Mouse (Mus musculus) heart, adult 2 months (tissue): ENCODE data around the gene Arhgap31. TPM values are rescaled to one million over a fixed set of nuclear protein-coding genes. Genes with fewer than 3 reads are reported as not detected.

Experiments
- DNase-seq, 2 experiments: peaks; one replicate each; pipeline ENCODE4 v3.0.0; 2021
- H3K27ac ChIP-seq: fragments of 200-600 bp; 2 replicates; pipeline ENCODE4 v1.8.1; 2022
- H3K27me3 ChIP-seq: fragments of 200-500 bp; 2 replicates; pipeline ENCODE4 v1.6.1; 2012; ENCODE audit warnings: mild to moderate bottlenecking, low read length, inconsistent platforms, mixed read lengths; ENCODE audit not compliant: control insufficient read depth, insufficient read depth
- H3K36me3 ChIP-seq: fragments of 200-500 bp; 2 replicates; pipeline ENCODE4 v1.6.1; 2012; ENCODE audit warnings: low read length, inconsistent platforms; ENCODE audit not compliant: control insufficient read depth, insufficient read depth
- H3K4me1 ChIP-seq: fragments of 200-500 bp; 2 replicates; pipeline ENCODE4 v1.6.1; 2011; ENCODE audit warnings: low read length; ENCODE audit not compliant: control insufficient read depth, insufficient read depth
- H3K4me3 ChIP-seq: fragments of 200-600 bp; 2 replicates; pipeline ENCODE4 v1.8.1; 2022
- H3K79me2 ChIP-seq: fragments of 200-500 bp; replicated peaks from 2 replicates; pipeline ENCODE4 v1.6.1; 2012; ENCODE audit warnings: mild to moderate bottlenecking, inconsistent platforms, low read length, moderate library complexity, mixed read lengths; ENCODE audit not compliant: control insufficient read depth, insufficient read depth
- H3K9ac ChIP-seq: fragments of 200-500 bp; 2 replicates; pipeline ENCODE4 v1.6.1; 2012; ENCODE audit warnings: low read depth, mild to moderate bottlenecking, control low read depth, inconsistent platforms, low read length, mixed read lengths
- CTCF ChIP-seq: fragments of 200-600 bp; IDR thresholded peaks from 2 replicates; pipeline ENCODE4 v1.8.1; 2022; ENCODE audit warnings: antibody characterized with exemption, mild to moderate bottlenecking, moderate library complexity
- EP300 ChIP-seq: fragments of 200-500 bp; IDR thresholded peaks from 2 replicates; pipeline ENCODE4 v1.6.1; 2011; ENCODE audit warnings: low read depth, low read length, control low read depth; ENCODE audit not compliant: insufficient read depth
- POLR2A ChIP-seq: fragments of 200-500 bp; IDR thresholded peaks from 2 replicates; pipeline ENCODE4 v1.6.1; 2011; ENCODE audit warnings: mild to moderate bottlenecking, low read depth, low read length, control low read depth; ENCODE audit not compliant: insufficient read depth
- WGBS: fragments of 180-500 bp; shearing (Covaris S2); methylation state at CpG from one replicate; pipeline ENCODE4 v1.1.7; 2018; 5-methylcytosine and 5-hydroxymethylcytosine counted together
- intact Hi-C: fragments of 180-260 bp; cut with DNase I; formaldehyde crosslinking; loops from one replicate; pipeline ENCODE4 v1.15.1; 2025
- polyA plus RNA-seq: library from polyadenylated mRNA; depleted of rRNA; stranded (reverse); fragments of >200 nt; gene quantifications from 2 replicates; pipeline ENCODE4 v1.2.3, GENCODE M21; 2012
- total RNA-seq, 2 experiments: library from RNA; stranded (reverse); gene quantifications; 2 replicates each; pipeline ENCODE4 v1.2.3; 2021

Gene Arhgap31
- total and polyA plus RNA-seq, 3 experiments, result 14.1 to 41.2 (median 38.2) TPM

GRCm38 (mm10) chr16:38632147-38632546 is 80.9 kb downstream of the Arhgap31 start:
- DNase-seq, result peak; percentile 70 to 85
- Histone ChIP-seq H3K79me2 (0 out of 2 replicates have a peak, but pooled peaks cover 2% of the 10 kb centered on the region), H3K9ac (no peak overlapping the region), H3K27ac (no peak overlapping the region), H3K36me3 (no peaks in the 10 kb centered on the region; the same call in 1 of the 2 replicates), H3K4me3 (no peak overlapping the region), H3K27me3 (no peaks in the 10 kb centered on the region), H3K4me1 (peaks cover 6% of the 10 kb centered on the region)
- TF ChIP-seq EP300, result 0 out of 2 replicates have a peak, but pooled peaks have one; percentile 51
- TF ChIP-seq CTCF, result peak; percentile 98
- TF ChIP-seq POLR2A, result no peak
- 53% methylated on average over 6 of the region's 6 CpGs for WGBS
- intact Hi-C loops, result loop anchor here (5.0 kb wide), 1 partner anchor 180 kb away; no protein-coding TSS in a partner anchor

- no peak for TF ChIP-seq CTCF
- 0 out of 2 replicates have a peak, but pooled peaks have one; percentile 21 for TF ChIP-seq POLR2A
- TF ChIP-seq EP300, result 0 out of 2 replicates have a peak, but pooled peaks have one; percentile 50
- intact Hi-C loops, result loop anchor here (10.0 kb wide), 1 partner anchor 49 kb away; no protein-coding TSS in a partner anchor
- Histone ChIP-seq H3K36me3 (peaks cover 16% of the 10 kb centered on the region), H3K79me2 (0 out of 2 replicates have a peak, but pooled peaks cover 2% of the 10 kb centered on the region), H3K27me3 (no peaks in the 10 kb centered on the region), H3K4me3 (no peak overlapping the region), H3K9ac (no peak overlapping the region), H3K27ac (peak overlapping the region; percentile 69), H3K4me1 (peaks cover 19% of the 10 kb centered on the region)
- peak; percentile 46 to 49 for DNase-seq
- 15% methylated on average over 10 of the region's 10 CpGs for WGBS
These were observed 87.2 kb downstream of the Arhgap31 start for GRCm38 (mm10) chr16:38625811-38626369.

- H3K4me3 ChIP-seq, result no peak overlapping the region
- no peak overlapping the region for H3K9ac ChIP-seq
- intact Hi-C loops, result loop anchor here (10.0 kb wide), 1 partner anchor 49 kb away; no protein-coding TSS in a partner anchor
- DNase-seq, result no peak
- H3K4me1 ChIP-seq, result peaks cover 22% of the 10 kb centered on the region
- H3K79me2 ChIP-seq, result 0 out of 2 replicates have a peak, but pooled peaks cover 2% of the 10 kb centered on the region
- WGBS, result 40% methylated on average over 7 of the region's 7 CpGs
- no peak for TF ChIP-seq POLR2A
- no peak for TF ChIP-seq CTCF
- no peak for TF ChIP-seq EP300
- no peaks in the 10 kb centered on the region for H3K27me3 ChIP-seq
- peak overlapping the region; percentile 69 for H3K27ac ChIP-seq
- peaks cover 16% of the 10 kb centered on the region for H3K36me3 ChIP-seq
These were observed 87.7 kb downstream of the Arhgap31 start for GRCm38 (mm10) chr16:38625411-38625810.

GRCm38 (mm10) chr16:38624303-38624702 is 88.8 kb downstream of the Arhgap31 start:
- peak overlapping the region; percentile 16 for H3K27ac ChIP-seq
- H3K79me2 ChIP-seq, result no peaks in the 10 kb centered on the region
- no peak overlapping the region for H3K4me3 ChIP-seq
- DNase-seq, result no peak
- no peak for TF ChIP-seq CTCF
- no peak for TF ChIP-seq POLR2A
- no peak for TF ChIP-seq EP300
- WGBS, result 67% methylated on average over 11 of the region's 11 CpGs
- no peaks in the 10 kb centered on the region for H3K27me3 ChIP-seq
- intact Hi-C loops, result loop anchor here (10.0 kb wide), 1 partner anchor 50 kb away; no protein-coding TSS in a partner anchor
- H3K9ac ChIP-seq, result no peak overlapping the region
- H3K4me1 ChIP-seq, result peaks cover 22% of the 10 kb centered on the region
- H3K36me3 ChIP-seq, result peaks cover 16% of the 10 kb centered on the region

DNA sequence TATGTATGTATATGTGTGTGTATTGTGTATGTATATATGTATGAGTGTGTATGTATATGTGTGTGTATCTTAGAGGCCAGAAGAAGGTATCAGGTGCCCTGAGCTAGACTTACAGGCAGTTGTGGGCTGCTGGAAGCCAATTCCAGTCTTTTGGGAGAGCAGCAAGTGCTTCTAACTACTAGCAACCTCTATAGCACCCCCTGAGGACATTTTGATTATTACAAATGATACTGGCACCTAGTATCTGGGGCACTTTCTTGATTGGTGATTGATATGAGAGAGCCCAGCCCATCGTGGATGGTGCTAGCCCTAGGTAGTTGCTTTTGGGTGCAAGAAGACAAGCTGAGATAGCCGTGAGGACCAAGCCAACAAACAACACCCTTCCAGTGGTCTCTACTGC is 90.8 kb downstream of the Arhgap31 start:
- intact Hi-C loops, result loop anchor here (10.0 kb wide), 1 partner anchor 53 kb away; no protein-coding TSS in a partner anchor
- no peak overlapping the region for H3K4me3 ChIP-seq
- DNase-seq, result no peak
- no peaks in the 10 kb centered on the region for H3K27me3 ChIP-seq
- peak; percentile 69 for TF ChIP-seq CTCF
- no peak for TF ChIP-seq POLR2A
- no peak for TF ChIP-seq EP300
- H3K27ac ChIP-seq, result peak overlapping the region; percentile 10
- H3K79me2 ChIP-seq, result no peaks in the 10 kb centered on the region
- peaks cover 16% of the 10 kb centered on the region for H3K36me3 ChIP-seq
- WGBS, result 73% methylated on average over 2 of the region's 2 CpGs
- no peak overlapping the region for H3K9ac ChIP-seq
- peaks cover 19% of the 10 kb centered on the region for H3K4me1 ChIP-seq
